Mouse (Mus musculus) frontal cortex, postnatal 10 days (tissue): ENCODE data around the gene Atoh8.

Experiments
- DNase-seq, 2 experiments: peaks; one replicate each; pipeline ENCODE4 v3.0.0; 2022; ENCODE audit warnings: low spot score in 2 of 2, mixed read lengths in 1 of 2

Gene Atoh8

DNA sequence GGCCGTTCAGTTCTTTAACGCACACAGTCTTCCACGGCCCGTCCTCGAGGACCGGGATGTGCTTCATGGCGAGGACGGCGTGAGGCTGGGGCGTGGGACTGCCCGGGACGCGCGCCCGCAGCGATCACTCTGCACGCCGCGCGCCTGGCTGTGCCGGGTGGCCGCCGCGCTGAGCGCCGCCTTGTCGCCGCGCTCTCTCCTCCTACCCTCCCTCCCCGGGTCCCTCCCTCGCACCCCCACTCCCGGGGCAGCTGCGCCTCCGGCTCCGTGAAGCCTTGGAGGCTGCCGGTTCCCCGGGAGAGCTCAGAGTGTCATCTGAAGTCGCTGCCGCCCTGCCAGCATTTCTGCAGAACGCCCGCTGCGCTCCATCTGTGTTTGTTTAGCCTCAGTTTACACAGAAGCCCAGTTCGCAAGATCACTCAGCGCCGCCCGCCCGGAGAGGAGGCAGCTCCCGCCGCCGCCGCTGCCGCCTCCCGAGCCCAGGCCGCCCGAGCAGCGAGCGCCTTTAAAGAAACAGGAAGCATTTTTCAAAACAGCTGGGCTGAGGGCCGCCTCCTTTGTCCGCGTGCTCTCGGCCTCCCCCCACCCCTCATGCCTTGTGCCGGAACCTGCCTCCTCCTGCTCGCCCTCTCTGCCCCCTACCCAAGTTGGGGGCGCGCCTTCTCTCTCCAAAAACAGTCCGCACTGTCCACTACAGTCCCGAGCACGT lies at the start of gene Atoh8:
Atoh8 (minus strand) TSS at position 480 of the 709 bp plus-strand sequence.
- DNase-seq = peak in 1 of 2 experiments; percentile 47

DNA sequence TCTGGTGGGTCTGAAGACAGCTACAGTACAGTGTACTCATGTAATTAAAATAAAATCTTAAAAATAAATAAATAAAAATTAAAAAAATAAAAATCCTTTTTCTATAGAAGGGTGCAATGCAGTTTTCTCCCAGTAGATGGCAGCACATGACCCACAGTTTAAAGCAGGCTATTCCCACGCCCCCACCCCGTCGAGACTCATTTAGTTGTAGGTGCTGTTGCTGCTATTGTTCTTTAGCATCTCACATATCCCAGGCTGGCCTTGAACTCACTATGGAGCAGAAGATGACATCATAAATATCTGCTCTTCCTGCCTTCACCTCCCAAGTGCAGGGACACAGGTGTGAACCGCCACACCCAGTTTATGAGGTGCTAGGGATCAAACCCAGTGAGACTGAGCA lies 48.5 kb upstream of the Atoh8 start:
- DNase-seq = no peak

DNA sequence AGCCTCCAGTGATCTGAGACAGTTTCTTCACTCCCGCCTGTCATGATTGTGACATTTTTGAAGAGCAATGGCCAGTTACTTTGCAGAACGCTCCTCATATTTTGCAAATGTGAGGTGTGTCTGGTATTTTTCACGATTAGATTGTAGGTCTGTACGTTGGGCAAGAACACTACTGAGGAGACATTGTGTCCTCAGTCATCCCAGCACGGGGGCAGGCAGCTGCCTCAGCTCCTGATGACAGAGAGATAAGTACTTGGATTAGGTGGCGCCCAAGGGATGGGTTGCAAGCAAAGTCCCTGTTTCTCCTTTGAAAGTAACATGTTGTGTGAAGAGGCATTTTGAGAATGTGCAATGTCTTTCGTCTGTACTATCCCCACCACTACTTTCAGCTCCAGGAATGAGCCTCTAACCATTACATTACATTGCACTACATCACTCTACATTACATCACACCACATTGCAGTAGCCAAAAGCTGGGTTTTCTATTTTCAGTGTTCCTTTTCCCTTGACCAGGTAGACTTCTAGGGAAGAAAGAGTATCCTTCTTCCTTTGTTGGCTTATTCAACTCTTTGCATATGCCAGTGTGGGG lies 45.1 kb upstream of the Atoh8 start:
- DNase-seq = no peak

DNA sequence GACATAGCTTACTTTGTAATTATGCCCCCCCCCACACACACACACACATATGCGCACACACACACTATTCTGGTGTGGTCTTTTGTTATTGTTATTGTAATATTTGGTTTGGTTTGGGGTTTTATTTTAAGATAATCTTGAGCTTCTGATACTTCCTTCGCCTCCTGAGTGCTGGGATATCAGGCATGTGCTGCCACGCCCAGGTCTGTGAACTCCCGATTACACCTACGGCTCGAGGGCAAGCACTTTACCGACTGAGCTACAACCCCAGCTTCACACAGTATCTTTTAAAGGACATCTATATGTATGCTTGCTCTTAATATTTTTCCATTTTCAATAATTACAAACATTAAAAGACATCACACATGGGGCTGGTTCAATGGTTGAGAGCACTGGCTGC lies 44.1 kb upstream of the Atoh8 start:
- DNase-seq = no peak

DNA sequence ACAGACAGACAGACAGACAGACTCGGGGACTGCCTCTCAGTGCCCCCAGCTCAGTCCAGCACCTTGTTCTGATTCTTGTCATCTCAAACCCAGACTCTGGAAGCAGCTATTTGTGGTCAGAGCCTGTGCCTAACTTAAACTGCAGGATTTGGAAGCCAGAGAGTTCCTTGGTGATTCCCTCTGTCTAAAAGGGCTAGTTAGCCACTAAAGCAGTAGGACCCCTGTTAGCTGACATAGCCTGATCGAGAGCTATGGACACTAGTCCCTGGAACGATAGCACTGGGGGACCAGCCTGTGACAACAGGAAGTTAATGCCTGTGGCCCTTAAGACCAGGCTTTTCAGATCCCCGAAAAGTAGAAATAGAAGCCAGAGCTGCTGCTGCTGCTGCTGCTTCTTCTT lies 43.5 kb upstream of the Atoh8 start:
- no peak for DNase-seq

DNA sequence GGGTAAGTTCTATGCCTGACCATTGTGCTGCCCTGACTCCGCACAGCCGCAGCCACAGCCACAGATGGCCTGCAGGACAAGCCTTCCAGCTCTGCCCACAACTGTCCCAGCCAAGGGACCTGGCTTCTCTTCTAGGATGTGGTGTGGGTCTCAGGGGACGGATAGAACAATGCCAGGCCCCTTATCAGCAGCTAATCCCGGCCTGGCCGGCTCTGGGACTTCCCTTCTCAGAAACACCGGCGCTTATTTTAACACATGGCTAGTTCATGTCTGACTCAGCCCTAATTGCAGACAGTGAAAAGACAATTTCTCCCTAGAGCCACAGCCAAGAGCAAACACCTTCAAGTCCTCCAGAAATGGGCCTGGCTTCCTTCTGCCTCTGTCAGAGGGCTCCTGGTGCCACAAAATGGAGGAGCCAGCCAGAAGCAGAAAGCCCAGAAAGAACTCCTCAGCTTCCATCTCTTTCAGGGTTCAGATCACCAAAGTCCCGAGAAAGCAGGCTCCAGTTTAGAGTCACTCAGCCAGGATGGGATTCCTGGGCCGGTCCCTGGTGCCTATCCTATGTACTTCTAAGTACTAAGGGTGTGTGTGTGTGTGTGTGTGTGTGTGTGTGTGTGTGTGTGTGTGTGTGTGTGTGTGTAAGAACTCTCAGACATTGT lies 42.3 kb upstream of the Atoh8 start:
- DNase-seq = no peak

DNA sequence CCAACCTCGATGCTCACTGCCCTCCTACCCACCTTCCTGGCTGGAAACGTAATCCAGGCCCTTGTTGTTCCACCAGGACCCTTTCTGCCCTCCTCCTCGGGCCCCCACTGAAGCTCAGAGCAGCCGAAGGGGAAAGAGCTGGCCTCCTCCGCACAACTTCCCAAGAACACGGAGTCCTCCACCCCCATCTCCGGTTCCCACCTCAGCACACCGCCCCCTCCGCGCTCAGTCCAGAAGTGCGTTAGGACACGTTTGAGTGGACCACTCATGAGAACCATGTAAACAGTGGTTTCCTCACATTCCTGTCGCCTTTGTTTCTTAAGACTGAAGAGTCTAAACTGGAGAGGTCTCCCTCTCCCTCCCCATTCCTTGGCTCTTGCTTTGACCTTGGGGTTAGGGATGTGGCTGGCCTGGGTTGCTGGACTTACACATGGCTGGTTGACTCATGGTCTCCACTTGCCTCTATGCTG lies 41.6 kb upstream of the Atoh8 start:
- DNase-seq = no peak

DNA sequence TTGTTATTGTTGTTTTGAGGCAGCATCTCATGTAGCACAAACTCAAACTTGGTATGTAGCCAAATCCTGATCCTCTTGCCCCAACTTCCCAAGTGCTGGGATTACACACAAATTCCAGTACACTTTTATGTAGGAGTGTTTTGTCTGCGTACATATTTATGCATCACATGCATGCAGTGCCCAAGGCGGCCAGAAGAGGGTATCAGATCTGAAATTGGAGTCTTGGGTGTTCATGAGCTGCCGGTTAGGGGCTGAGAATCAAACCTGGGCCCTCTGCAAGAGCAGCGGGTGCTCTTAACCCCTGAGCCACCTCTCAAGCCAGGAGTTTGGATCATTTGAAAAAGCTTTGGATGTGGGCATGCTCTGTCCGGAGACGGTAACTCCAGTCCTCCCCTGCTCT lies 40.8 kb upstream of the Atoh8 start:
- DNase-seq = no peak

DNA sequence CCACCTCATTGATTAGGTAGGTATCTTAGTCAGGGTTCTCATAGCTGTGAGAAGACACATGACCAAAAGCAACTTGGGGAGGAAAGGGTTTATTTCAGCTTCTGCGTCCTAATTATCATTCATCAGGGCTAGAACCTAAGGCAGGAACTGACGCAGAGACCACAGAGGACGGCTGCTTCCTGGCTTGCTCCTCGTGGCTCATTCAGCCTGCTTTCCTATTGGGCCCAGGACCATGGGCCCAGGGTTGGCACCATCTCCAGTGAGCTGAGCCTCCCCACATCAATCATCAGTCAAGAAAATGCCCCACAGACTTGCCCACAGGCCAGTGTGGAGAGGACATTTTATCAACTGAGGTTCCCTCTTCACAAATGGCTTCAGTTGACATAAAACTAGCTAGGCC lies 40.1 kb upstream of the Atoh8 start:
- no peak for DNase-seq

DNA sequence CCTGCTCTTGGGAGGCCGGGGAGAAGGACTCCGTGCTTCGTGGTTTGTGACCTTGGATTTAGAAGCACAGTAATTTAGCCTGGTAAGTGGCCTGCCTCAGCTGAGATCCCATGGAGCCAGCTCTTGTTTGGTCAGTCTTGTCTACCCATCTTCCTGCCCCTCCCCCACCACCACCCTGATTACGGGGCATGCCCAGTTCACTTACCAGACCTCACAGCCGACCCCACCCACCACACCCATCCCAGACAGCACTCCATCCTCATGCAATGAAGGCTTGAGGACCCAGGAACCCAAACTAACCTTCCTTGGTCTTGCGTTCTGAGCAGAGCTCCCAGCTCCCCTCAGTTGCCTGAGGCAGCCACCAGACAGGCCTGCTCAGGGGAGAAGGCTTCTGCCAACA lies 37.8 kb upstream of the Atoh8 start:
- no peak for DNase-seq

DNA sequence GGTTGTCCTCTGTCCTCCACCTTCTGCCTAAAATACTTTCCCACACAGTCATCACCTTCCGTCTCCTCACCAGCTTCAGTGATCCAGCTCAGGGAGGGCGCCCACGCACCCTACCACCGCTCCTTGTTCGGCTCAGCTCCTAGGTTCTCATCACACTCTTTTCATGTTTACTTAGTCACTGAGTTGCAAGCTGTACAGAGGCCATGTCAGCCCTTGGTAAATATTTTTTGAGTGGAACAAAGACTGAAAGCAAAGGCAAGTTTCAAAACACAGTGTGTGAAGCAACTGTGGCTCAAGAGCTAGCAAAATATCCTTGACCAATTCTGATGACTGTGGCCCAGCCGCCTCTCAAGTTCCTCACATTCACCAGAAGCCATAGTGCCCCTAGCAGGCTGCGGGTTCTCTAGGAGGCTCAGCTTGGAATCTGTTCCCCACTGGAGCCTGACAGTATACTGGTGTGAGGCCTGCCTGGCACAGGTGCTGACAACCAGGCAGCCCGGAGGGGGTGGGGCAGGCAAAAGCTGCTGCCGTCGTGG lies 36.9 kb upstream of the Atoh8 start:
- DNase-seq = no peak

DNA sequence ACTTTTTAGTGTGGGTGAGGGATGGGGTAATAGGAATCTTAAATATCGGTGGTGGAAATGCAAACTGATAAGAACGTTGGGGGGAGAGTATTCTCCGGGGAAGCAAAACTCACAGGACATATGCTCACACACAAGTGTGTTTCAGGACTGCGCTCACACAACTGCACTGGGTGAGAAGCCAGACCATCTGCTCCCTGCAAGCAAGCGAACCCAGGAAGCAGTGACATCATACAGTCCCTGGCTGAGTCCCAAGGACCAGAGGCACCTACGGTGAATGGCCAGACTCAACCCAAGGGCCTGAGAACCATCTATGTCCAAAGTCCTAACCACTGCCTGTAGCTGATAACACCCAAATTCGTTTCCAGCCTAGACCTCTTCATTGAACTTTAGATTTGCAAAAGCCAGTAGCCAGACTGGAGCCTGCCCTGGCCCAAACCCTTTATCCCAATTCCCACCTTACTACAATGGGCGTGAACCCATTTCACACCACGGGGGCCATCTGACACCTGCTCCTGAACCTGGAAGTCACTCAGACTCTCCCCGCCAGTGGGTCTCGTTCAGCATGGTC lies 35.7 kb upstream of the Atoh8 start:
- peak in 1 of 2 experiments; percentile 38 for DNase-seq

DNA sequence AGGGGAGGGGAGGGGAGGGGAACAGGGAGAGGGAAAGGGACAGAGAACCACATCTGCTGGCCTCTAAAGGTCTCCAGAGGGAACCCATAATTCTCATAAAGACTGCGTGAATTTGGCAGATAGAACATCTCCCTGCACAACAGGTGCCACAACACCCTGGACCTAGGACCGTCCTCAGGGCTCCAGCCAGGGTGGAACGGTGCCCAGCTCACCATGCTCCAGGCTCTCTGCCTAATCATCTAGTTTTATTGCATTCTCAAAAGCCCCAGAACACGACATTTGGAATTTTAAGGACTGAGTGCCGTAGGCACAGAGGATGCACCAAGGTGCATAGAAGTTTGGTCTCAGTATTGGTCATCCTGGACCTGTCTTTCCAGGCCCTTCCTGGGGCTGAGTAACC lies 34.9 kb upstream of the Atoh8 start:
- DNase-seq = no peak

DNA sequence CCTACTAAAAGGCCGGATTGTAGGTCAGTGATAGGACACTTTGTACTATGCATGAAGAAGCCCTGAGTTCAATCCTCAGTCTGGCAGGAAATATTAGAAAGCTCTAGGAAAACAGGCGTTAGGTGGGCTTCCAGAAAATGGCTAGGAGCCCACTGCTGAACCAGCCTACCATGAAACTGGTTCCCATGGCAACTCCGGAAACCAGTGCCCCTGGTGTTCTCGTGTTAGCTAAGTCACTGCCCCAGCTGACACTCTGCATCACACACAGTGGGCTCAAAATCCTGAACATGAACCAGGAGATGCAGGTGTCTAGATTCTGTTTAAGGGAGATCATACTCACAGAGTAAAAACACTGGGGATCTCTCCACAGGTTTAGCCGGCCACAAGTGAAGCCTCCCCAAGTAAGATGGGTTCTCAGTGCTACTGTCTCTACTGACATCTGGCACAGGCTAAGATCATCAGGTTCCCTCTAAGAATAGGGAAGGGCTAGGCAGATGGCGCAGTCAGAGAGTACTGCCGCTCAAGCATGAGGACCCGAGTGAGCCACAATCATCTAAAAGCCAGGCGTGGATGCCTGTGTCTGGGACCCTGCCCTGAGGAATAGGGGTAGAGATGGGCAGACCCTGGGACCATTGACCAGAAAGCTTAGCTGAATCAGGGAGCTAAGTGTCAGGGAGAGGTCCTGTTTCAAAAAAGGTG lies 32.9 kb upstream of the Atoh8 start:
- no peak for DNase-seq

DNA sequence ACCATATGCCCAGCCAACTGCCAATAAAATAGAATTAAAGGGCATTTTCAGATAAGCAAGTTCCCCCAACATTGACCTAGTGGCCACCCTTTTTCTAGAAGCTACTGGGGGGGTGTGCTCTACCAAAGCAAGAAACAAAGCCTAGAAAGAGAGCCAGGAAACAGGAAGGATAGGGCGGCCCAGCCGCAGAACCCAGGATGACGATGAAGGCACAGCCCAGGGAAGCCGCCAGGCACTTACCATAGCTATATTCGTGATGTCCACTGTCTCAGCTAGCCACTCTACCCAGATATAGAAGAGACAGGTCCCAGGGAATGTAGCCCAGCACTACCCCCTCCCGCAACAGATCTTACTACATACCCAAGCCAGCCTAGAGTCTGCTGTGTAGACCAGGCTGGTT lies 30.3 kb upstream of the Atoh8 start:
- no peak for DNase-seq

DNA sequence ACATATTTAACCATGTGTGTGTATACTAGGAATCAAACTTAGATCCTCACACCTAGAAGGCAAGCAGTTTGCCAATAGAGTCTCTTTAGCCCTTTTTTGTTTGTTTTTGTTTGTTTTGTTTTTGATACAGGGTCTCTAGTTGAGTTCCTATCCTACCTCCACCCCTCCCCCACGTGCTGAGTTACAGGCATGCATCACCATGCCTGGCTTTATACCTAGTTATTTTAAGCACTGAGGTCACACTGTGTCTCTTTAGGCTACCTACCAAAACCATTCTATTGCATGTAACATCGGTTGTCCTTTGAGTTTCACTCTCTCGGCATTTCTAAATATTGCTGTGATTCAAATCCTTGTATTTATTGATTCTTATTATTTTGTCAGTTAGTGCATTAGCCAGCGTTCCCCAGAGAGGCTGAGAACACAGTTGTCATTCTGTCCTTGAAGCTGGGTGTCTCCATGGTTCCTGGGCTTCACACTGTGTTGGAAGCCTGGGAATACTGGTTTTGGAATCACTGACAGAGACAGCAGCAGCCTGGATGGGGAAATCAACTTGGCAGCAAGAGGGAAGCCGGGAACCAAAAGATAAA lies 28.4 kb upstream of the Atoh8 start:
- DNase-seq = no peak

DNA sequence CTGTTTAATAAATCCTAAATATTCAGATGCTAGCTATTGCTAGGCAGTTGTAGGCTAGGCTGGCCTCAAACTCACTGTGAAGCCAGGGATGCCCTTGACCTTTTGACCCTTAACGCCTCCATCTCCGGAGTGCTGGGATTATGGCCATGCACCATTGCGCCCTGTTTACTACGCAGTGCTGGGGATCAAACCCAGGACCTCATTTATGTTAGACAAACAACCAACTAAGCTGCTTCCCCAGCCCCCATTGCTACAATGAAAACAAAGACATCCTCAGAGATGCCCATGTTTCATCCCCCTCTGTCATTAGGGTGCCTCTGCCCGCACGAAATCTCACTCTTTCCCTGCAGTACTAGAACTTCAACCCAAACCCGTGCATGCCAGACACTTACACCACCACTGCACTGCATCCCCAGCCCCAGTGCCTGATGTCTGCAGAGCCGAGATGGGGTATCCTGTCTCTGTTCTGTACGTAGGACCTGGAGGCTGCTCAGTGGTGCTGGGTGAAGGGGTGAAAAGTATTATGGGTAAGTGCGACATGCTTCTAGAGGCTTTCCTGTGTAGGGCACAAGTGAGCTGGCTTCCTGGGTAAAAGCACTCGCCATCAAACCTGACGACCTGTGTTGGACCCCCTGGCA lies 26.4 kb upstream of the Atoh8 start:
- DNase-seq = no peak

DNA sequence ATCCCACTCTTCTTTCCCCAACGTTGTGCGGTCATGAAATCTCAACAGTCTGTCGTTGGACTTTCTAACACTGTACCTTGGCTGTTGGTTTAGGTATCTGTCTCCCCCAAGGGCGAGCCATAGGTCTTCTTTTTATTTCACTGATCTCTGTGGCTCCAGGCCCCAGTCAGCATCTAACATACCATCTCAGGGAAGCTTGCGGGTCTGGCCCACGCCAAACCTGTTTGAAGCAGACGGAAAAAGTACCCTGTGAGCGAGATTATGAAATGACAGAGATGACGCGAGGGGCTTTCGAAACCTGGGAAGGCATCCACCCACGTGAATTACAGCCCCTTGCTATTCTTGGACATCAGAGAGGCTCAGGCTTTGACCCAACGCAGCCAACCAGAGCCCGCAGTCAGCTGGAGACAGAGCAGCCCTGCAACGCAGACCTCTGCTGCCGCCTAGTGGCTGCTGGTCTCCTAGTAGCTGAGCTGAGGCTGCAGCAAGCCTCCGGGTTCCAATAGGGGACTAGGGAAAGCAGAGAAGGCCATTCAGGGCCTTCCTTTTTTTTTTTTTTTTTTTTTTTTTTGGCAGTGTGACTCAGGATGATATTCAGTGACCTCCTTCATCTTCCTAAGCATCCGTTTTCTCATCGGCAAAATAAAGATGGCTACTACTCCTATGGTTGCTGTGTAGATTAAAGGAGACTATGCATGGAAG lies 25.8 kb upstream of the Atoh8 start:
- peak; percentile 49 to 87 for DNase-seq

DNA sequence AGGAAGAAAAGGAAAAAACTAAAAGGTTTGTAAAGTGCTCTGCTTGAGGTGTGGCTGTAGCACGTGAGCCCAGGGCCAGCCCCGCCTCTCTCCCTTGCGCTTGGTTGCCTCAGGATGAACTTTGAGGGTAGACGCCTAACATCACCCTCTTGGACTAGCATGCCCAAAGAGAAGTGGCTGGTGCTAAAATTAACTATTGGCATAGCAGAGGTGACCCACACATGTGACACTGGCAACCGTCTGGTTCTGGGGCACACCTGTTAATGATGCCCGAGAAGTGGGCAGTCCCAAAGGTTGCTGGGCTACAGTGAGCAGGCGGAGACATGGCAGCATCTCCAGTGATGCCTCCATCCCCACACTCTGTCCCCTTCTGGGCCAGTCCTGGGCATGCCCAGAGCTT lies 24.1 kb upstream of the Atoh8 start:
- DNase-seq = no peak

DNA sequence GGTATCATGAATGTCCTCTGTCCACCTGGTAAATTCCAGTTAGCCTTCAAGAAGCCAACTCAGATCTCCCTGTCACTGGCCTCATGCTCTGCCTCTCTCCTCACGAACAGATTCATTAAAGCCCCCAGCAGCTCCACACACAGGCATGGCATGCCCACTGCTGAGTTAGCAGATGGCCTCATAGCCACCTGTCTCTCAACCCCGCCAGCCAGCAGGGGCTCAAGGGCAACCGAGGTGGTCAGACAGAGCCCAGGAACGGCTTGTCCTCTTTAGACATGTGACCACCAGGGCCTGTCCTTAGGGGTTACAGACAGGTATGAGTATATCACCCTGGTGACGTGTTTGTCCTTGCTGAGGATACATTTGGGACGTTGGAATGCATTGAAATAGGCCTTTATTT lies 19.9 kb upstream of the Atoh8 start:
- DNase-seq = no peak
